Mouse (Mus musculus): ENCODE data around the gene Tut7.
"Not testable (repeated sequence)": the region's sequence is repeated elsewhere in the genome, so short reads cannot be mapped to it uniquely, and the experiment has no call there.

Tut7 gene

DNA sequence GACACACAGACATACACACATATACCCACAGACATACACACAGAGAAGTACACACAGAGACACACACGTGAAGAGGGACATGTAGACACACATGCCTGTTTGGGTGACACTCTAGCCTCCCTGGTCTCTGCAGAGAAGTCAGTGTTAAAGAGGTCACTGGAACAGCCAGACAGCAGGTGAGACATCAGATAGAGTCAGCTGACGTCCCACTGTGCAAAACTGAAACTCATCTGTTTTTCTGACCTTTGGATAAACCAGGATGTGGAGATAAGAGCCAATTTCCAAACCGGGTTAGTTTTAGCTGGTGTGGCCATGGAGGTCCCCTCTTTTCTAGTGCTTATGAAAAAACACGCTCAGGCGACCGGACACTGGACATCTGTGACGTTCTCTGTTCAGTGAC lies 9.5 kb upstream of the Tut7 start:
- DNase-seq: no peak

DNA sequence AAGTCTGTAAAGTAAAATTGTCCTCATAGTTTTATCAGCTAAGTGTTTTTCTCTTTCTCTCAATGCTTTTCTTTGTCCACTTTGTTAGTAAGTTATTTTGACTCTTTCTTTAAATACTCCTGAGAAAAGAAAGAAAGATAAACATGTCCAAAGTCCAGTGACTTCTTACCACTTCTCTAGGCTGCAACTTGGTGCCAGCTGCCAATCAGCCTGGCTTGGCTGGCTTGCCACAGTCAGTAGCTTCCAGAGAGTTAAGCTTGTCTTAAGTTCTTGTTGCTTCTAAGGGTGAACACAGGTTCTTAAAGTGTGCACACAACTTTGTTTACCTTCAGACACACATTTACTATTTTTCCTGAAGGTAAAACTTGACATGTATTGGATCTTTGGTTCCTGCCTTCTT lies 3.0 kb upstream of the Tut7 start:
- DNase-seq: no peak

DNA sequence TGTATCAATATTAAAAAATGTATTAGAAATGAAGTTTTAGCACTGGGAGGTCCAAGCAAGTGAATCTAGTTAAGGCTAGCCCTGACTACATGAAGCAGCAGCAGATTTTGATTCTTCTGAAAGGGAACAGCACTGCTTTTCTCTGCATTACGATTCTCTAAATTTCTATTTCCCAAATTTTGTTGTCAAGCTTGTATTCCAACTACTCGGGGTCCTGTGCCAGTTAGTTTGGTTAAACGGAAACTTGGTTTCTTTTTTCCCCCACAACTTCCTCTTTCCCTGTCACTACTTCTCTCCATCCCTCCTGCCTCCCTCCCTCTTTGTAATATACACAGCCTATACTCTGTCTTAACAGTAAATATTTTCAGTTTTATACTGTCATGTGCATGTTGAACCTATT lies 2.1 kb downstream of the Tut7 start:
- no peak for DNase-seq

DNA sequence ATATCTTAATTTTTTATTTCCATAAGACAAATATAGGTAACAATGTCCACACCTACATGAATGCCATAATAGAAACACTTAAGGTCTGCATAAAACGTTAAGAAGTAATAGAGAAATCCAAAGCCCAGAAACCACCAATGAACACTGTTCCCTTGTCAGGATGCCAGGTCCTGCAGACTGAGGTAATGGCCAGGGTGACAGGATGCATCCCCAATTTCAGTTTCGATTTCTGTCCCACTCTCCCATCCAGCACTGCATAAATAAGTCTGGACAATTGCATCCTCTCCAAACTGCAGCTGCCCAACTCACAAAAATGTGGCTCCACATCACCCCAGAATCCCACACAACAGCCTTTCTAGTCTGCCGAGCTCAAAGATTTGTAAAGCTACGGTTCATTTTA lies 2.8 kb downstream of the Tut7 start:
- peak in 1 of 2 experiments; percentile 34 for DNase-seq

DNA sequence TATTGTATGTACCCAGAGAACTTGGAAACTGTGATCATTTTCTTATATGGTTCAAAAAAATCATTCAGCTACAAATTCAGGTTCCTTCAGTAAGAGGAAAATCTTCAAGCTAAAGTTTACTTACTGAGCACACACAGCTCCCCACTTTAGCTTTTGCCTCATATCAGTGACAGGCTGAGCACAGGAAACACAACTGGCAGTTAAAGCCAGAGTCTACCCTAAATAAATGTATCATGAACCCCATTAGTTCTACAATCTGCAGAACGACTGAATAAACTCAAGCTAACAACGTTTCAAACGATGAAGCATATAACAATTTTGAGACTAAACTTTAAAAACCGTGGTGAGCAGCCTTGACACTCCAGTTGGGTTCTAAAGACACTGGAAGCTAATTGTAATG lies 5.6 kb downstream of the Tut7 start:
- DNase-seq: no peak

DNA sequence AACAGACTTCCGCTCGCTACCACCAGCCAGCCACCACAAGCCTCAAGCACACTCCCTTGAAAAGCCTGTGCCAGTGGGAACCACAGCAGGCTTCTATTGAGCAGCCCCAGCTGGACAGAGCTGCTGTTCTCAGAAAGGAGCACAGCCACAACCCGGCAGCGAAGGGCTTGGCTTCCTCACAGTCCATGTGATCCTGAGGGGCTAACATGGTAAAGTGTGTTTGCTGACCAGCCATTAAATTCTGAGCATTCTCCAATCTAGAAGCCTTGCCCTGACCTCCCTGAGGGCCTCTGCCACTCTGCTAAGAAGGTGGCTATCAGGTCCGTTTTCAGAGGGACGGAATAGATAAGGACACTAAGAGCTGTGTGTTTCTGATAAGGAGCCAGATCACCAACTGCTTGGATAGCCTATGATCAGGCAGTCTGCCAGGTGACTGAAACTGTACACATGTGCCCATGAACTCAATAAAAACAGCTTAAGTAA lies 8.8 kb downstream of the Tut7 start:
- DNase-seq: peak in 1 of 2 experiments; percentile 56

DNA sequence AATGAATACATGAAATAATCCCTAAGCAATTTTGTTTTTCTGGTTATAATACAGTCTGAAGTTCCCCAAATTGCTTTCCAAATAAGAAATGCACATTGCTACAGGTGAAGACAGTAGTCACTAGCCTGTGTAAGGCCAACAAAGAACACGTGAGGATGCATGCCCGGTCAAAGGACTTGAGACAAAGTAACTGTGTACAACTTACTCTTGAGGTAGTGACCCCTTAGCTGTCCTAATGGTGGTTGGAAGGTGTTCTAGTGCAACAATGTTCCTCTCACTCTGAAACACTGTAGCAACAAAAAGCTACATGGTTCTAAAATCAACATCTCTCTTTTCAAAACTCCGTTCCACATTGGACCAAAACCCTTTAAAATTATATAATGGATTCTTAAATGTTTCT lies 11.4 kb downstream of the Tut7 start:
- no peak for DNase-seq

DNA sequence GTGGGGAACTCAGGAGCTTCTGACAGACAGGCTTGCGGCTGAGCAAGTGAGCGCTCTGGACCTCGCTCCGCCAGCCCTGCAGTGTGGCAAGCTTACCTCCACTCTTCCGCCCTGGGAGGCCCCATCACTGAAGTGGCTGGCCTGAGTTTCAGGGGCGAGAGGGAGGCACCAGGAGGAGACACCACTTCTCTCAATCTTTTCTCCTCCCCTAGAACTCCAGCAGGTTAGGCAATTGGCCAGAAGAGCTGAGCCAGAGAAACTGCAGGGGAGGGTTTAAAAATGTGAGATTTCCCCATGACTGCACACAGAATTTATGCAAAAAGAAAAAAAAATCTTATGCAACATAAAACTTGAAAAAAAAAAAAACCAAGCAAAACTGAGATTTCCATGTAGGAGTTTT lies 21.9 kb downstream of the Tut7 start:
- peak; percentile 9 to 30 for DNase-seq

DNA sequence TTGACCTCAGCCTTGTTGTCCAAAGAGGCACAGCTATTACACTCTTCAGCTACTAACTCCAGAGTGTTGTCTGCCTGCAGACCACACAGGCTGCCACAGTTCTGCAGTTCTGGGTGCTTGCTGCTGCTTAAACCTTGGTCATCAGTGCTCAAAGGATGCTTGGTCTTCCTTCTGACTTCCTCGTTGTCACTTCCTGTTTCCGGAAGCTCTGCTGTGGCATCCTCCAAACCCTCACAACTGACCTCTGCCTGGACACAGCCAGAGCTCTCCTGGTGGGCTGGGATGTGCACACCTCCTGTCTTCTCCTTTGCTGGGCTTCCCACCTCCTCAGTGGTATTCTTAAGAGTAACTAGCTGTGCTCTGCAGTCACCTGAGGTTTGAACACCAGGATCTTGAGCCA lies 22.9 kb downstream of the Tut7 start:
- no peak for DNase-seq

DNA sequence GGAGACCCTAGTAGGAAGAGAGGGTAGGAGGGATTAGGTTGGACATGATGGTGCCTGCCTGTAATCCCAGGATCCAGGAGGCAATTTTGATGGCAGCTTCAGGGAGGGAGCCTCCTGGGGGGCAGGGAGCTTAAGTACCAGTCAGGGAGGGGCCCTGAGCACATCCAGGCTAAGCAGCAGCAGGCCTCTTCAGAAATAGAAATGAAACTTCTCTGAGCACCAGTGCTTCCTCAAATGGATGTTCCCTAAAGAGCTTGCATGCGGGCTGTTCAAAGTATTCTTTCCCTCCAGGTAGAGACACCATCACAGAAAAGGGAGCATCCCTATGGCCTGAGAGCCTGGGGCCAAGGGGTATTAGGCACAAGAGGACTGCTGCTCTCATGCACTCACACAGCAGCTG lies 24.6 kb downstream of the Tut7 start:
- no peak for DNase-seq

DNA sequence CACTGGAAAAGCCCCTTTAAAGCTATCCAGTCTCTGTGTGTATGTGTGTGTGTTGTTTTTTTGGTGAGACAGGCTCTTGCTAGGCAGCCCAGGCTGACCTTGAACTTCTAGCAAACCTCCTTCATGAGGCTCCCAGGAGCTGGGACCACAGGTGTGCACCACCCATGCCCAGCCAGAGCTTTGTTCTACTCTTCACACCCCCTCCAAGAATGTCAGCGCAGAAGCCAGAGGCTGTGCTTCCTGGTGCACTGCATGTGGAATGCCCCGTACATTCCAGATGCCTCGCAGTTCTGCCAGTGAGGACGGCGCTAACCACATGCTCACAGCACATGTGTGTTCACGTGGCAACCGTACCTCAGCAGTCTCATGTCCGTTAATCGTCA lies 26.5 kb downstream of the Tut7 start:
- no peak for DNase-seq

DNA sequence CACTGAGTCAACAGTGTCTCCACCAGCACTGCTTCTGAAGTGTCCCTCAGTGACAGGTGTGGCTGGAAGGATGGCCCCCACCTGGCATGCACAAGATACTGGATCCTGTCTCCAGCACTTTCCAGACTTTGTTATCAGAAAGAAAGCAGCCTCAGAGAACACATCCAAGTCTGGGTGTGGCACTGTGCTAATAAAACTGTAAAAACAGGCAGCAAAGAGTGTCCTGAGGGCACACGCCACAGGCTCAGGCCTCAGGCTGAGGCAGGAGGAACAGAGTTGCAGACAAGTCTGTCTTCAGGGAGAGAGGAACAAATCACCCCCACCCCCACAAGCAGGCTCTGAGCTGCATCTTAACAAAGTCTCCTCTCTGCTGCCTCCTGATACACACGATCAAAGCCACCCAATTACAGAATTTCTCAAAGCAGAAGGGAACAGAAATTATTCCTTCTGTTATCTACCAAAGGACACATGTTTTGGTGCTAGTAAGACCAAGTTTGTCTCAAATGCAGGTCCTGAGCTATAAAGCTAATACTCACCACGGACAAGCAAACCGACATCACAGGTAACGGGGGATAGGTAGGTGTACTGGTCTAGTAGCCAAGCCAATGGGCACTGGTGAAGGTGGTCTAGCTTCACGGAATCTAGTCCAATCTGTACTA lies 27.0 kb downstream of the Tut7 start:
- DNase-seq: no peak

DNA sequence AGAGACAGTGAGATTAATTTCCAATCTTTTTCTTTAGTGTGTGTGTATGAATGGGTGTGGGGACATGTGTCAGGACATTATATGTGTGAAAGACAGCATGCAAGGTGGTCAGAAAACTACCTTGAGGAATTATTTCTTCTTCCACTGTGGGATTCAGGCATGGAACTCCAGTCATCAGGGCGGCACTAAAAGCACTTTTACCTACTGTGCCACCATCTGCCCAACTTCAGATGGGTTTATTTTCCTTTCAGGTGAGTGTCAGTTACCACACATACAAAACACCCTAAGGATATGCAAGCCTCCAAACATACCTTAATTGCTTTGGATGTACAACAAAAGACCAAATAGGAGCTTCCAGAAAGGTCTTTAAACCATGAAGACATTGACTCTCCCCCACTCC lies 28.2 kb downstream of the Tut7 start:
- DNase-seq: no peak

DNA sequence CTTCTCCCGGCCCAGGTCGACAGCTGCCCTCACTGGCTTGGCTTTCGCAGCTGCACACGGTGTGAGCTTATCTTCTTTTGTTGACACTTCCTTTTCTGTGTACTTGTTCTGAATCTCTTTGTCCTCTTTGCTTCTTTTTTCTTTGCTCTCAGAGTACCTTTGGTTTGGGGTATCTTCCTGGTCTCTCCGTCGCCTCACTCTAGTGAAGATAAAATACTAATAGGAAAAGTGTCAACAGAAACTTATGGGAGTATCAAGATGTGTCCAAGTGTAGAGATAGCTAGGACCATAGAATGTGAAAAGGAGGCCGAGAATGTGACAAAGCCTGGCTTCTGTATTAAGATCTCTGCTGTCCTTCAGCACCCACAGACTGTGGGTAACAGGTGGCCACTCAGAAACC lies 40.8 kb downstream of the Tut7 start, which contains the start of gene Gm49354:
Gene Gm49354, minus strand, starts transcription at position 101 of the 400 bp plus-strand sequence.
- no peak for DNase-seq

DNA sequence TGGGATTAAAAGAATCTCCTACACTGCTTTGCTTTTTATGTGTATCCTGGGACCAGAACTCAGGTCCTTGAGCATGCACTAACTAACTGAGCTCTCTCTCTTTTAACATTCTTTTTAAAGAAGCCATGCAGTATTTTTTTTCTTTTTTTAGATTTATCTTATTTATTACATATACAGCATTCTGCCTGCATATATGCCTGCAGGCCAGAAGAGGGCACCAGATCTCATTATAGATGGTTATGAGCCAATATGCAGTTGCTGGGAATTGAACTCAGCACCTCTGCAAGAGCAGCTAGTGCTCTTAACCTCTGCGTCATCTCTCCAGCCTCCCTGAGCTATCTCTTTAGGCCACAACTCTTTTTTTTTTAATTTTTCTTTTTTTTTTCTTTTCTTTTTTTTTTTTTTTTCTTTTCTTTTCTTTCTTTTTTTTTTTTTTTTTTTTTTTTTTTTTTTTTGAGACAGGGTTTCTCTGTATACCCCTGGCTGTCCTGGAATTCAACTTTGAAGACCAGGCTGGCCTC lies 43.1 kb downstream of the Tut7 start:
- not testable (repeated sequence) for DNase-seq

DNA sequence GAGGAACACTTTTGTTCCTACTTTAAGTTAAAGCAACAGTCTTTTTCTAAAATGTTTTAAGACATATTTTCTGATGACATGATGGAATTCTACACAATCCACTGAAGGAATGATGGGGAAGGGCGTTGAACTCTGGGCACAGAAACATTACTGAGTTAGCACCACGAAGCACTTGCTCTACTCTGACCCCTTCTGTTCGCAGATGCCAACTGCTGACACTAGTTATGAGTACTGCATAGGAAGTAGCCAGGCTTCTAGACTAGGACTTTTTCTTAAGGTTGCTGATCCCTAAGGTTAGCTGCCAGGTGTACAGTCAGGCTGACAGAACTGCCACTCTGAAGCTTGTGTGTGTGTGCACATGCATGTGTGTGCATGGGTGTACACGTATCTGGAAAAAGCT lies 43.7 kb downstream of the Tut7 start:
- DNase-seq: no peak

DNA sequence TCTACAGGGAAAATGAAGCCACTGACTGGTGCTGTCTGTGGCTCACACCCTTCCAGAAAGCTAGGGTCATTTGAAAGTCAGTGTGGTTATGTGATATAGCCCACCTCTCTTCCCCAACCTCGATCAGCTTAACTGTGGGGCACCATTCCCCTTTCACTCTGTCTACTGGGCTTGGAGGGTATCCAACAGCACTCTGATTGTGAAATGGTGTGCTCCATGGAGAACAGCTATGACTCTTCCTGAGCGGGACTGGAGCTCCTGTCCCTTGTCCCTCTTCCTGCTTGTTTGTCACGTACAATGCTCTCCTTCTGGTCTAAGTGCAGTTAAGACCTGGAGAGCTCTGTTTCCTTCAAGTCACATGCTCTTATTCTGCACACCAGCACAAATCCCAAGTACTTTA lies 47.8 kb downstream of the Tut7 start:
- DNase-seq: peak in 1 of 2 experiments; percentile 14

DNA sequence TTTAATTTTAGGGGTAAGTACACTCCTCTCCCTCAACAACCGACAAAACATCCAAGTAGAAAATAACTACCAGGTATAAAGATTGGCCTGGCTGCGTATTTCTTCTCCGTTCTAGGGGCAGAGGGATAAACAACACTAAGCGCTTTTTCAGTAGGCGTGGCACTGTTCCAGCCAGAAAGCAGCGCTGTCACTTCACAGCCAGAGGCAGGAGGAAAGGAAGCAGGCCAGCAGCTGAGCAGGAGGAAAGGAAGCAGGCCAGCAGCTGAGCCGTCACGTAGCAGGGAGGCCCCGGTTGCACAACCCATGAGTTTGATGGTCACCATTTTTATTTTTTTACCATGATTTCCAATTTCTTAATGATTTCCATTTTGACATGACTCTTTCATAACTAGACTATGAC lies 51.7 kb downstream of the Tut7 start:
- DNase-seq: peak; percentile 81 to 89

DNA sequence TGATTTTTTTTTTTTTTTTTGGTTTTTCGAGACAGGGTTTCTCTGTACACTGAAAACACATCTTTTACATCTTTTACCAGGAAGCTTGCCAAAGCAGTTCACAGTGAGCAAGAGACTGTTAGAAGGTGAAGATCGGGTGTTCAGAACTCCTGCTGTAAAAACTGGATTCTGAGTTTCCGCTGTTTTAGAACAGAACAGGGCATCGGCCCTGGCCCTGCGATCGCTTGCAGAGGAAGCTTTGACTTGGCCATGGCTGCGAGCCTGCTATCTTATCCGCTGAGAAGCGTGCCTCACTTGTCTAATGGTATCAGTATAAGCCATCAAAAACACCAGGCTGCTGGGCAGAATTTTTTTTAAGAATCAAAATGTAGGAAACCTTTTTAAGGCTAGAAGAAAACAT lies 52.1 kb downstream of the Tut7 start:
- DNase-seq: no peak

DNA sequence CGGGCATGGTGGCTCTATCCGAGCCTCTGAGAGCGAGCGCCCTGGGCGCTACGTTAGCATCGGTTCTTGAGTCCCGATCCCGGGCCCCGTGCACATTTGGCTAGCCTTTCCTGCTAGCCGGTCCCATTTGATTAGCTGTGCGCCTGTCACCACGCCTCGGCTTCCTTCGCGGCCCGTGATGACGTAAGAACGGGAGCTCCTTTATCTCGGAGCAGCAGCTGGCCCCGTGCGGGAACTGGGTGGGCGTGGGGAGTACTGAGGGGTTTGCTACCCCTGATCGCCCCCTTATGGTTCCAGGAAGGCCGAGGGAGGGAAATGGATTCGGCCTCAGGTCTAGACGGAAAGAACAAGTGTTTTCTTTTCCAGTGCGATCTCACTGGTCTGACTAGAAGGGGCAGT lies 52.8 kb downstream of the Tut7 start:
- DNase-seq: peak; percentile 91 to 92

DNA sequence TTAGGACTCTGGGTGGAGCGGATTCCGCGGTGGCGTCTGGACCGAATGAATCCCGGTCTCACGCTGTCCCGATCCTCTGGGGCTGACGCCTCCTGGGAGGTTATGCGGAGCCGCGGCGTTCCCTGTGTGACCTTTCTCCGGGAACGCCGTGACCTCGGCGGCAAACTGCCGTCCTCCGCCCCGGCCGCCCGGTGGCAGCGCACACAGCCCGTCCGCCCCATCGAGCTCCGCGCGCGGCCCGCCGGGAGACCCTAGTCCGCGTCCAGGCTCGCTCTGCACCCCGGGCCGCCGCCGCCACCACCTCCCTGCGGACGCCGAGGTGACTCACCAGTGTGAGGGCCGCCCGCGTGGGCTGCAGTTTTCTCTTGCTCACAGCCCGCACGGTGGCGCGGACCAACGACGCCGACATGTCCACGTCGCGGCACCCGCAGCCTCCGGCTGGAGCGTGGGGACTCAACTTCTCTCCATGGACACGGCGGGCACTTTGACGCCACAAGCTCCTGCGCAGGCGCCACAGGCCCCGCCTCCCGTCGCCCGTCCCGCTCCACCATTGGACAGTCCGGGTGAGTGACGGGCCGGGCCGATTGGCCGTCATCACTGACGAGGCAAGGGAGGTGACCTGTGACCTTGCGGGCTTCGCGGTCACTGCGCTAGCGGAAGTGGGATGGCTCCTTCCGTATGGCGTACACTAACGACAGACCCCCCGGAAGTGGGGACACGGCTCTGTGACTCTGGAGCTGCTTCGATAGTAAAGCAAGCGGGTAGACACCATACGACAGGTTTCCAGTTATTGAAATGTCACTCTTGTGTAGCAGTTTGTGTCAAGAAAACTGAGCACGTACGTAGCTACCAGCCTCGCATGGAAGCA lies 53.4 kb downstream of the Tut7 start, which contains the start of gene Isca1:
Gene Isca1, minus strand, starts transcription at position 515 of the 868 bp plus-strand sequence.
- DNase-seq: peak; percentile 99 to 100

DNA sequence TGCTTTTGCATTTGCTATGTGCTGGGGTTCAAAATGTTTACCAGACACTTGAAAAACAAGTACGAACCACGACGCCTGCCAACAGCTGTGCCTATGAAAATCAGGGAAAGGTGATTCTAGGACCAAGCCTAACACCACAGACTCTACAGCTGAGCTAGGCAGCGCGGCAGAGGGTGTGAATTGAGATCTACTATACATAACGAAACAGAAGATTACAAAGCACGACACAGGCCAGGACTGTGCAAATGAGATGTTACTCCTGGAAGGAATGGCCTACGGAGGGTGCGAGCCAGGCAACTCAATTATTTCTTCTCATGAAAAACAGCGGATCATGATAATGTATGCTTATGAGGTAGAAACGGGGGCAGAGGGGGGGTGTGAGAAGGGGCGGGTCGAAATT lies 54.4 kb downstream of the Tut7 start:
- DNase-seq: peak in 1 of 2 experiments; percentile 18

DNA sequence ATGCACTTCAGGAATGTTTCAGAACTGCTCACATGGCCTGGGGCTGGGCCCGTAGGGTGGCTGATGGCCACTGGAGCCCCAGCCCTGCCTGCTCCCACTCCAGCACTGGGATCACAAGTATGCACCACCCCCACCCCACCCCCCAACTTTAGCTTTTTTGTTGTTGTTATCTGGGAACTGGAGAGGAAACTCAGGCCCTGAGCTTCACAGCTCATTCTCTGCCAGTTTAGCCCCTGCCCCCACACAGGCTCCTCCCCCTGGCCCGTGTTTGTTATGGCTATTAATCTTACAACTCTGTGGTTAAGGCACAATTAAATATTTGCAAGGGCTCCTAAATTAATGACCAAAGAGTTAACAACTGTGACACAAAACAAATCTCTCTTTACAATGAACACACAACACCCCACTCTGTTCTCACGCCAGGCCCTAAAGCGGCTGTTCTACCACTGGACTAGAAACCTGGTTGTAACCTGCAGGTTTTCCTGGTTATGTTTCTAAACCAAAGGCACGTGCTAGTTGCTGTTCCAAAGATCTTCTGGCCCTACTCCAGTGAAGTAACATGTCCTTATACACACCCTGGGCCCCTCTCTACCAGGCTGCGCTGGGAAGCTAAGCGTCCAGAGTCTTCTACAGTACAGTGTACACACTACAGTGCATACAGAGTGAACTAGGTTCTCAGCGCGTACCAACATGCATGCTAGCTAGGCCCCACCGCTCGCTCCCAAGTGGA lies 56.0 kb downstream of the Tut7 start:
- DNase-seq: peak; percentile 50 to 63
